ENCODE assay signal across 10 mouse cellular contexts in the genomic region with DNA sequence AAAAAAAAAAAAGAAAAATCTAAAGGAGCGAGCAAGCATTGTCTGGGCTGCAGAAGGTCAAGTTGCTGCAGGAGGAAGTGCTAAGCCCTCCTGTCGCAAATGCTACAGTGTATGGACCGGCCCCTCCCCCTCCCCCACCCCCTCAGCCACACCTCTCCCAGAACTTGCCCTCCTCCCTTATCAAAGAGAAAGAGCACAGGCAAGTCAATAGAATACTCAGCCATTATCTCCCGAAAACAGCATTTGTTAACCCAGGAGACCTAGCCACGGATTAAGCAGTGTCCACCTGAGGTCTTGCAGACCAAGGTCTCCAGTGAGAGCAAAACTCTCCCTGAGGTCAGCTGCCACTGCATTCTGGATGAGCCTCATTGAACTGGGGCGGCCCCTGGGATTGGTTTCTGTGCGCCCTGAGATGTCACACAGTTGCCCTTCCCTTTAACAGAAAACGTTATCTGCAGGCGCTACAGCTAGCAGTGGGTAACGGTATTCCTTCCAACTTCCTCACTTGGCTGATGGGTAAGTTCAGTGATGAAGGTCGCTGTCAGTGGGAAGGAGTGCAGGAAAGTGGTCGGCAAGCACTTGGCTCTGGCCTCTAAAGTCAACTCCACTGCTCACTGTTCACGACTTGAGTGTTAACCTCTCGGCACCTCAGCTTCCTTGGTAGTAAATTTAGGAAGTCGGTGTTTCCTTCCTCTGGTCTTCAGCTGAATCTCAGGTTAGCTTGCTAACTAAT.
DNase-seq lines count a peak whose midpoint lies in the region; ATAC-seq and TF ChIP-seq lines count a peak whose summit lies in the region.
"Had no signal": no experiment of that assay in that cellular context is flagged by ENCODE, and none has a peak within 500 bp of the region (broad histone marks: within the 10 kb centered on the region; RNA-seq: fewer than 3 reads in every experiment).

No protein-coding gene starts in this region.

- 0 out of 2 replicates have a peak overlapping the region, but pooled peaks have one; percentile 3 for H3K27ac ChIP-seq in heart, postnatal 0 days (ENCODE audit: low read depth)
- peak overlapping the region; percentile 84 for H3K27ac ChIP-seq in bone marrow, adult 2 months (ENCODE audit: control insufficient read depth, insufficient read depth, low read depth, low read length, poor library complexity)
- peak overlapping the region; percentile 22; the same call in 1 of the 2 replicates for H3K27ac ChIP-seq in limb, embryonic 13.5 days
- H3K27ac ChIP-seq: midbrain, embryonic 12.5 days had no signal

- H3K4me2 ChIP-seq in heart, postnatal 0 days (ENCODE audit: low read depth, low read length), result peak overlapping the region; percentile 28
- peak overlapping the region; percentile 20; the same call in 1 of the 2 replicates for H3K4me2 ChIP-seq in limb, embryonic 13.5 days (replicated peaks)
- H3K4me2 ChIP-seq: midbrain, embryonic 12.5 days had no signal

- ATAC-seq in heart, postnatal 0 days (ENCODE audit: insufficient read depth, low read depth), result no peak
- ATAC-seq in limb, embryonic 13.5 days (ENCODE audit: low FRiP score, low read depth), result peak; percentile 43; the same call in 1 of the 2 replicates

- no peak for DNase-seq in heart, postnatal 0 days (ENCODE audit: low spot score)
- DNase-seq in heart, adult 8-10 months (ENCODE audit: low spot score), result no peak
- DNase-seq in spleen, adult 12 weeks (ENCODE audit: low spot score), result peak; percentile 31
- DNase-seq in adrenal gland, adult 2 months, result no peak
- DNase-seq in adrenal gland, adult 18-20 months (ENCODE audit: low spot score in 2 of 2), result no peak
- no peak for DNase-seq in left cerebral cortex, adult 18-20 months (ENCODE audit: low spot score in 2 of 2)
- DNase-seq: right cerebral cortex, postnatal 14 days had no signal

- no peak overlapping the region for H3K9ac ChIP-seq in heart, postnatal 0 days (replicated peaks; ENCODE audit: low read depth, low read length)
- H3K9ac ChIP-seq in limb, embryonic 13.5 days, result no peak overlapping the region
- H3K9ac ChIP-seq: midbrain, embryonic 12.5 days had no signal

- no peak for TF ChIP-seq CTCF in heart, postnatal 0 days (IDR thresholded peaks at IDR 0.05; ENCODE audit: low read depth)
- TF ChIP-seq CTCF in bone marrow, adult 2 months (IDR thresholded peaks at IDR 0.05; ENCODE audit: control insufficient read depth, insufficient read depth, low read length), result no peak

- no peaks in the 10 kb centered on the region for H3K36me3 ChIP-seq in heart, postnatal 0 days (replicated peaks; ENCODE audit: control insufficient read depth, insufficient read depth, low read length)
- no peaks in the 10 kb centered on the region for H3K36me3 ChIP-seq in limb, embryonic 13.5 days
- H3K36me3 ChIP-seq: midbrain, embryonic 12.5 days had no signal

- no peak overlapping the region for H3K4me3 ChIP-seq in heart, postnatal 0 days (ENCODE audit: low read depth, low read length)
- H3K4me3 ChIP-seq in bone marrow, adult 2 months (replicated peaks; ENCODE audit: control insufficient read depth, low read depth, low read length), result peak overlapping the region; percentile 62
- H3K4me3 ChIP-seq in limb, embryonic 13.5 days, result no peak overlapping the region
- H3K4me3 ChIP-seq: midbrain, embryonic 12.5 days had no signal

- no peak for TF ChIP-seq POLR2A in bone marrow, adult 2 months (IDR thresholded peaks at IDR 0.05; ENCODE audit: borderline replicate concordance, control insufficient read depth, low read depth, low read length)

- H3K4me1 ChIP-seq in heart, postnatal 0 days (ENCODE audit: control insufficient read depth, insufficient read depth), result peaks cover 16% of the 10 kb centered on the region
- no peaks in the 10 kb centered on the region; the same call in 1 of the 2 replicates for H3K4me1 ChIP-seq in bone marrow, adult 2 months (ENCODE audit: control insufficient read depth, insufficient read depth, low read length)
- H3K4me1 ChIP-seq in limb, embryonic 13.5 days, result peaks cover 53% of the 10 kb centered on the region

- WGBS in heart, postnatal 0 days, result 29% methylated on average over 15 of the region's 15 CpGs
- WGBS in bone marrow, adult 2 months, result 4% methylated on average over 15 of the region's 15 CpGs
- WGBS in limb, embryonic 13.5 days, result 45% methylated on average over 15 of the region's 15 CpGs

- TF ChIP-seq EP300 in heart, postnatal 0 days (IDR thresholded peaks at IDR 0.05; ENCODE audit: low read depth), result no peak

- H3K27me3 ChIP-seq in heart, postnatal 0 days (ENCODE audit: control insufficient read depth, insufficient read depth, low read length), result no peaks in the 10 kb centered on the region
- no peaks in the 10 kb centered on the region; the same call in 1 of the 2 replicates for H3K27me3 ChIP-seq in limb, embryonic 13.5 days

- no peaks in the 10 kb centered on the region for H3K9me3 ChIP-seq in heart, postnatal 0 days (replicated peaks; ENCODE audit: control insufficient read depth, low read length)
- no peaks in the 10 kb centered on the region for H3K9me3 ChIP-seq in limb, embryonic 13.5 days
- H3K9me3 ChIP-seq: midbrain, embryonic 12.5 days had no signal

Comparison
In these comparisons a context has a peak if more than half of its experiments do, and no peak if none do; other contexts are left out.
1. H3K27ac ChIP-seq: peak in every context shown above with its lines; median percentile 84 in bone marrow, adult 2 months; 22 in limb, embryonic 13.5 days; 3 in heart, postnatal 0 days.